Mouse (Mus musculus) 416B (cell line): ENCODE results near the gene Pabpc1l.

ENCODE experiments used
- DNase-seq: peaks from one replicate; pipeline ENCODE4 v3.0.0; 2011; ENCODE audit warnings: low read depth

The Pabpc1l gene

GRCm38 (mm10) chr2:164087416-164088017, 62.3 kb downstream of the Pabpc1l start:
- DNase-seq, result no peak

GRCm38 (mm10) chr2:164089508-164089907, 64.3 kb downstream of the Pabpc1l start:
- no peak for DNase-seq

- DNase-seq, result no peak
Observed at GRCm38 (mm10) chr2:164094152-164094551, 68.9 kb downstream of the Pabpc1l start.

GRCm38 (mm10) chr2:164098603-164099250, 73.5 kb downstream of the Pabpc1l start:
- DNase-seq, result no peak
